Mouse (Mus musculus) hindbrain, embryonic 11.5 days (tissue): Measurements from ENCODE around the gene Sult4a1. TPM values are rescaled to one million over a fixed set of nuclear protein-coding genes. Genes with fewer than 3 reads are reported as not detected.

Experiments
- ATAC-seq: fragments of 200-750 bp; cut with Nextera tagmentation; 2 replicates; pipeline ENCODE4 v1.8.0; 2017; ENCODE audit warnings: mild to moderate bottlenecking, moderate TSS enrichment, moderate library complexity; ENCODE audit not compliant: low FRiP score
- DNase-seq: peaks from one replicate; pipeline ENCODE4 v3.0.0-alpha.2; 2015; ENCODE audit warnings: low spot score
- H3K27ac ChIP-seq: fragments of 300-500 bp; sonication (generic); 2 replicates; pipeline ENCODE4 v1.5.1; 2014; ENCODE audit warnings: mild to moderate bottlenecking, low read depth, low read length
- H3K27me3 ChIP-seq: fragments of 300-500 bp; sonication (generic); 2 replicates; pipeline ENCODE4 v1.6.1; 2014; ENCODE audit warnings: mild to moderate bottlenecking, low read length, moderate library complexity, mixed read lengths; ENCODE audit not compliant: control insufficient read depth, insufficient read depth
- H3K36me3 ChIP-seq: fragments of 300-500 bp; sonication (generic); 2 replicates; pipeline ENCODE4 v1.6.1; 2014; ENCODE audit warnings: mild to moderate bottlenecking, low read length, moderate library complexity, mixed read lengths; ENCODE audit not compliant: control insufficient read depth, insufficient read depth
- H3K4me1 ChIP-seq: fragments of 300-500 bp; sonication (generic); replicated peaks from 2 replicates; pipeline ENCODE4 v1.6.1; 2014; ENCODE audit warnings: low read length, mixed read lengths; ENCODE audit not compliant: control insufficient read depth, insufficient read depth
- H3K4me2 ChIP-seq: fragments of 300-500 bp; sonication (generic); replicated peaks from 2 replicates; pipeline ENCODE4 v1.6.1; 2014; ENCODE audit warnings: mild to moderate bottlenecking, low read depth, low read length
- H3K4me3 ChIP-seq: fragments of 300-500 bp; sonication (generic); 2 replicates; pipeline ENCODE4 v1.5.1; 2014; ENCODE audit warnings: low read depth, low read length
- H3K9ac ChIP-seq: fragments of 300-500 bp; sonication (generic); 2 replicates; pipeline ENCODE4 v1.6.1; 2014; ENCODE audit warnings: low read depth, low read length
- H3K9me3 ChIP-seq: fragments of 300-500 bp; sonication (generic); 2 replicates; pipeline ENCODE4 v1.6.1; 2016; ENCODE audit warnings: low read length; ENCODE audit not compliant: control insufficient read depth
- WGBS: fragments of 180-500 bp; shearing (Covaris S2); extraction: QIAGEN DNeasy Blood & Tissue Kit; methylation state at CpG from one replicate; pipeline ENCODE4 v1.1.7; 2014; 5-methylcytosine and 5-hydroxymethylcytosine counted together
- polyA plus RNA-seq: library from polyadenylated mRNA; unstranded; fragments of >200 nt; fragmentation: Nextera tagmentation; extraction: Ambion mirVana; gene quantifications from 2 replicates; pipeline ENCODE4 v1.2.1, GENCODE M21; 2014

Sult4a1 gene
- polyA plus RNA-seq, 1 experiment from 2014 or later = 8.0 TPM

- 90% methylated on average over 6 of the region's 6 CpGs for WGBS
- Histone ChIP-seq H3K4me2 (no peak overlapping the region), H3K27ac (no peak overlapping the region), H3K27me3 (no peaks in the 10 kb centered on the region), H3K9me3 (no peaks in the 10 kb centered on the region), H3K4me1 (no peaks in the 10 kb centered on the region), H3K4me3 (no peak overlapping the region), H3K9ac (no peak overlapping the region), H3K36me3 (no peaks in the 10 kb centered on the region)
- ATAC-seq (no peak), DNase-seq (no peak)
Observed at GRCm38 (mm10) chr15:84045562-84045961, 60.0 kb downstream of the Sult4a1 start.

- 91% methylated on average over 5 of the region's 5 CpGs for WGBS
- no peak overlapping the region for H3K27ac ChIP-seq
- DNase-seq = no peak
Observed at GRCm38 (mm10) chr15:84037067-84037466, 68.5 kb downstream of the Sult4a1 start.

More at GRCm38 (mm10) chr15:84037067-84037466, 68.5 kb downstream of the Sult4a1 start:
- no peaks in the 10 kb centered on the region for H3K27me3 ChIP-seq
- ATAC-seq = no peak
- no peaks in the 10 kb centered on the region for H3K9me3 ChIP-seq
- no peaks in the 10 kb centered on the region for H3K36me3 ChIP-seq
- no peak overlapping the region for H3K4me3 ChIP-seq
- no peak overlapping the region for H3K9ac ChIP-seq
- no peak overlapping the region for H3K4me2 ChIP-seq
- H3K4me1 ChIP-seq = no peaks in the 10 kb centered on the region

Other genes with a start within 250 kb of the Sult4a1 start
- 0.26 and 0.27 TPM in 2 replicates for gene Efcab6, start 40.4 kb downstream of the Sult4a1 start, polyA plus RNA-seq
- gene Pnpla5, start 17.4 kb upstream of the Sult4a1 start, polyA plus RNA-seq = not detected in 2 replicates
- gene Pnpla3, start 62.1 kb upstream of the Sult4a1 start, polyA plus RNA-seq = 0.71 and 1.4 TPM in 2 replicates
- gene Samm50, start 86.5 kb upstream of the Sult4a1 start, polyA plus RNA-seq = 66.7 and 74.5 TPM in 2 replicates
- 9.4 and 9.5 TPM in 2 replicates for gene Parvb, start 126.3 kb upstream of the Sult4a1 start, polyA plus RNA-seq
- 0.57 and 0.62 TPM in 2 replicates for gene Parvg, start 218.3 kb upstream of the Sult4a1 start, polyA plus RNA-seq